Mouse (Mus musculus) spleen, postnatal 4 days (tissue): ENCODE results near the gene Nsd2.

Experiments used
- DNase-seq, 2 experiments: peaks; one replicate each; pipeline ENCODE4 v3.0.0; 2022; ENCODE audit warnings: low spot score in 2 of 2

Gene Nsd2

GRCm38 (mm10) chr5:33819876-33820732 is at the start of gene Nsd2:
Nsd2 (plus strand) TSS chr5:33820725.
- peak; percentile 85 to 92 for DNase-seq

- DNase-seq, result no peak
Observed at GRCm38 (mm10) chr5:33777195-33777594, 43.3 kb upstream of the Nsd2 start.

GRCm38 (mm10) chr5:33781964-33782344 is 38.6 kb upstream of the Nsd2 start:
- DNase-seq, result no peak

GRCm38 (mm10) chr5:33782345-33782998 is 38.1 kb upstream of the Nsd2 start, which contains the start of gene Letm1:
Letm1 (minus strand) TSS chr5:33782817.
- peak; percentile 93 to 96 for DNase-seq

GRCm38 (mm10) chr5:33782999-33783390 is 37.5 kb upstream of the Nsd2 start:
- DNase-seq, result peak in 1 of 2 experiments; percentile 58

GRCm38 (mm10) chr5:33791912-33792643 is 28.4 kb upstream of the Nsd2 start:
- DNase-seq, result no peak

- DNase-seq, result no peak
Observed at GRCm38 (mm10) chr5:33803337-33803736, 17.2 kb upstream of the Nsd2 start.

GRCm38 (mm10) chr5:33811519-33811918 is 9.0 kb upstream of the Nsd2 start:
- no peak for DNase-seq

GRCm38 (mm10) chr5:33816008-33816725 is 4.4 kb upstream of the Nsd2 start:
- DNase-seq, result no peak

GRCm38 (mm10) chr5:33818104-33818503 is 2.4 kb upstream of the Nsd2 start:
- no peak for DNase-seq

GRCm38 (mm10) chr5:33819141-33819875 is 1.2 kb upstream of the Nsd2 start:
- DNase-seq, result peak; percentile 19 to 63

- peak; percentile 70 to 87 for DNase-seq
Observed at GRCm38 (mm10) chr5:33820733-33821621, 452 bp downstream of the Nsd2 start.

- DNase-seq, result no peak
Observed at GRCm38 (mm10) chr5:33821901-33822427, 1.4 kb downstream of the Nsd2 start.

- DNase-seq, result no peak
Observed at GRCm38 (mm10) chr5:33822456-33822855, 1.9 kb downstream of the Nsd2 start.

- no peak for DNase-seq
Observed at GRCm38 (mm10) chr5:33826001-33826400, 5.5 kb downstream of the Nsd2 start.

- no peak for DNase-seq
Observed at GRCm38 (mm10) chr5:33828107-33828506, 7.6 kb downstream of the Nsd2 start.

- DNase-seq, result no peak
Observed at GRCm38 (mm10) chr5:33829958-33830357, 9.4 kb downstream of the Nsd2 start.

GRCm38 (mm10) chr5:33830832-33831231 is 10.3 kb downstream of the Nsd2 start:
- DNase-seq, result no peak

- no peak for DNase-seq
Observed at GRCm38 (mm10) chr5:33841331-33841730, 20.8 kb downstream of the Nsd2 start.

GRCm38 (mm10) chr5:33842549-33842948 is 22.0 kb downstream of the Nsd2 start:
- no peak for DNase-seq
